Mouse (Mus musculus): Measurements from ENCODE around the gene Nr4a1.

DNA sequence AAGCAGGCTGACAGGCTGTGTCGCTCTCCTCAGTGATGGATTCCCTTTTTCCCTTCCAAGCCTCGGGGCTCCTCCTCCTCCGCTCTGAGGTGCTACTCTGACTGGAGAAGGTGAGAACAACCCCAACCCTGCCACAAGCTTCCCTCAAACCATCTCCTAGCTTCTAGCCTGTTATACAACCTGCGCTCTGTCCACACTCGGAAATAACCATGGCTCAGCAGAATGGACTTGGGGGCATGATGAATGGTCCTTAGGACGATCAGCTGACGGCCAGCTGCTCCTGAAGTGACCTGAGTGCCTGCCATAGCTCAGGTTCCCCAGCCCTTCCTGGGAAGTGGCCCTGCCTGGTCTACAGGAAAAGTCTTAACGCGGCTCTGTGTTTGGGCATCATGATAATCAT lies 12.2 kb upstream of the Nr4a1 start:
- TF ChIP-seq EP300 (IDR thresholded peaks at IDR 0.05; ENCODE audit: low read depth) = no peak
- no peak for TF ChIP-seq CTCF (IDR thresholded peaks at IDR 0.05; ENCODE audit: low read depth)

All from heart, postnatal 0 days (tissue).